Mouse (Mus musculus) adrenal gland, adult 18-20 months (tissue): ENCODE data around the gene Smarca1. TPM values are rescaled to one million over a fixed set of nuclear protein-coding genes. Genes with fewer than 3 reads are reported as not detected.

ENCODE experiments used
- DNase-seq, 2 experiments: peaks; one replicate each; pipeline ENCODE4 v3.0.0; 2021 to 2022; ENCODE audit warnings: low spot score in 2 of 2
- total RNA-seq, 2 experiments: library from RNA; stranded (reverse); gene quantifications; 1 replicate in 1 of 2; 2 replicates in 1 of 2; pipeline ENCODE4 v1.2.3; 2021

The Smarca1 gene
- total RNA-seq, 2 experiments from 2014 or later, result 31.8 to 33.0 TPM

GRCm38 (mm10) chrX:47808717-47809116 lies 84.1 kb downstream of the Smarca1 start:
- no peak for DNase-seq

GRCm38 (mm10) chrX:47764440-47764839 lies 128.3 kb downstream of the Smarca1 start:
- DNase-seq, result no peak

DNA sequence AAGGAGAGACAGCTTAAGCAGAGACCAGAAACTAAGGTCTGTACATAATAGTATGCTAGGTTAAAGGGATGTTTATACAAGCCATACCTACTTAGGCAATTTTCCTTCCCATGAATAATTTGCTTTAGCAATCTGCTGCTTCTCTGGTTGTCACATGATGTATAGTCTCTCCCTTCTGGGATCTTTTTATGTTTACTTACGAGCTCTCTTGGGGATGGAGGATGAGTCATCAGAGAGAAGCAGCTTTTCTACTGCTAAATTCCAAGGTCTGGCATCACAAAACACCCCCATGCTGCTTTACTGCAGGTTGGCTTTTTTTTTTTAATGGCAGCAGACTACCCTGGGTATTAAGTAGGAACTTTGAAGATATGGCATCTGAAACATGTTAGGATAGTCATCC lies 132.6 kb downstream of the Smarca1 start:
- no peak for DNase-seq

Other genes with a start within 250 kb of the Smarca1 start
- 10 to 100 TPM; 33.6 to 53.0 TPM for gene Ocrl, start 19.4 kb upstream of the Smarca1 start, total RNA-seq
- gene Apln, start 141.9 kb upstream of the Smarca1 start, total RNA-seq, result 10 to 100 TPM in 1 of 2 experiments, 1 to 10 TPM in 1; 1.5 to 23.2 TPM
- 1 to 10 TPM; 1.4 to 3.7 TPM for gene Xpnpep2, start 215.8 kb upstream of the Smarca1 start, total RNA-seq